Mouse (Mus musculus) urinary bladder, adult 18-20 months (tissue): Measurements from ENCODE around the gene Camkmt.

Experiments
- DNase-seq, 2 experiments: peaks; one replicate each; pipeline ENCODE4 v3.0.0; 2022; ENCODE audit warnings: low spot score in 2 of 2, mixed read lengths in 2 of 2

Camkmt gene

DNA sequence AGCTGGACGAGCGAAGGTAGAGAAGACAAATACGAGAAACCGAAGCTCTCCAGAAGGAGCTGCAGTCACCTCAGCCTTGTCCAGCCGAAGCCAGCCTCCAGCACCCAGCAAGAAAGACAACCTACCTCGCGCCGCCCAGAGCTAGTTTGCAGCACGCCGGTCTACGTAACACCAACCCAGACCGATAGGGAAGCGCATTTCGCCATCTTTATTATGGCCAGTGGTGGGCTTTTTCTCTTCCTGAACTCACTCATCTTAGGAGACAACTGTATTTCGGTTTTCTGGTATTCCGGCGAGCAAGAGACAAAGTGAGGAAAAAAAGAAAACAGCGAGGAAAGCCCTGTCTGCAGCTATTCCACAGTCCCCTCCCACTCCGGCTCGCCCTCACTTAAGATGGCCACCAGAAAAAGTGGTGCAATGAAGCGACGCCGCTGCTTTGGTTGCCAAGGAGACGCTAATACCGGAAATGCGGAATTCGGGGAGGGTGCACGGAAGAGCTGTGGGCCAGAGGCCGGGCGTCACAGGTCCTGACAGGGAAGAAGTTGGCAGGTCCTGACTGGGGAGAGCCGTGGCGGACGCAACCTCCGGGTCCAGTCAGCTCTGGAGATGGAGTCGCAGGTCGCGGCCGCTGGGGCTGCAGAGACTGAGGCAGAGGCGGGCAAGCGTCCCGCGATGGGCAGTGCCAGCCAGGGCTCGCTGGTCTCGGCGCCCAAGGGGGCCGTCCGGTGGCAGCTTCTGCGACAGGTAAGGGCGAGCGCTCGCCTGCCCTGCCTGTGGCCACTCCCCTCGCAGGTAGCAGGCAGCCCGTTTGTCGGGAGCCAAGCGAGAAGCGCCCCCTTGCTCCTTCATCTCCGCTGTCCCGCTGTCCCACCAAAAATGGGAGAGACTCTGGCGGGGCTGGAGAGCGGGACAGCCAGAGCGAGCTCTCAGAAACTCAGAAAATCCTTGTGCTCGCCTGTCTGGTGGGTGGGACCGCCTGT, at the start of gene Camkmt, which contains the start of gene Prepl:
TSS of gene Camkmt (plus strand) at position 433 of the 980 bp plus-strand sequence.
TSS of gene Prepl (minus strand) at position 122 of the 980 bp plus-strand sequence.
- DNase-seq, result peak; percentile 95 to 96

DNA sequence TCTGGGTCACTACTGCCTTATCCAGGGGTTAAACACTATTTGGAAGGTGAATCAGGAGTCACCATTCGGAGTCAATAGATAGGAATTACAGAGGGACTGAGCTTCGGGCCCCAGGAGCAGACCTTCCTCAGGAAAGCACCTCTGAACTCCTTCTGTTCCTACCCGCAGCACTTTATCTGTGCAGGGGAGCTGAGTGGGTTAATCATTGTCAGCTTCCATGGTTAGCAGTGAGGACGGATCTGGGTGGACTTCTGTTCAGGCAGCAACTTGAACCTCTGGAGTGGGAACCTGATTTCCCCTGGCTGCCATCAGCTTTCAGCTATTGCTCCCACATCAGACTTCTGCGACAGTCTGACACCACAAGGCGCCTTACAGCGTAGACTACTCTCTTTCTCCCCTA, 49.4 kb upstream of the Camkmt start:
- DNase-seq, result no peak

GRCm38 (mm10) chr17:85042419-85042818, 47.9 kb upstream of the Camkmt start:
- DNase-seq, result no peak

- no peak for DNase-seq
Measured at GRCm38 (mm10) chr17:85043404-85043816, 46.9 kb upstream of the Camkmt start.

DNA sequence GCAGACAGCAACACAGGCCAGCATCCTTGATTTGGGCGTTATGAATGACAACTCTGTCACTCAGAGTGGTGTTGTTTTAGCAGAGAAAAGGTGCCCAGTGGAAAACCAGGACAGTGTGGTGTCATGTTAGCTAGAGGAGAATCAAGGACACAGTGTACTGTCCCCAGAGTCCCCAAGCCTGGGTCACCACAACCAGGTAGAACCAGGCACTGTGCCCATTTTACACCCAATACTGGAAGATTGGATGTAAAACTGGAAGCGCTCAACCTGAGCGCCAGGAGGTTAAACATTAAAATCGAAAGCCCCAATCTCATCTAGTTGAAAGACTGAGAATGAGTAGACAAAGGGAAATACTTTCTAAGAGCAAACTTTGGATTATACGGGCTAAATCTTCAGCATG, 45.9 kb upstream of the Camkmt start:
- no peak for DNase-seq

- no peak for DNase-seq
Measured at GRCm38 (mm10) chr17:85045160-85045559, 45.2 kb upstream of the Camkmt start.

- no peak for DNase-seq
Measured at GRCm38 (mm10) chr17:85048379-85048778, 42.0 kb upstream of the Camkmt start.

DNA sequence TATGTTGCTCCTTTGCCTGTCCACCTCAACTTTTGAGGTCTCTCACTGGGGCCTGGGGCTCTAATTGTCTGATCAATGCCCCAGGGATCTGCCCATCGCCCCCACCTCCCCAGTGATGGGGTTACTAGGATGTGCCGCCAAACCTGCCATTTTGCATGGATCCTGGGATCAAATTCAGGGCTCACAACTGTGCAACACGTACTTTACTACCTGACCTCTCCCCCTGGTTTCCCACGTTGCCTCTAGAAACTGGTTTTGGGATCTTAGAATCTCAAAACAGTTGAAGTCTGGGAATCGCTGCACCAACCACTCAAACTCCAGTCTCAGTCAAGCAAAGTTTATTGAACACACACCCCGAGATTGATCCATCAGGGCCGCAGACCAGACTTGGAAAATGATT, 32.1 kb upstream of the Camkmt start:
- DNase-seq, result no peak

GRCm38 (mm10) chr17:85059136-85059535, 31.2 kb upstream of the Camkmt start:
- DNase-seq, result no peak

DNA sequence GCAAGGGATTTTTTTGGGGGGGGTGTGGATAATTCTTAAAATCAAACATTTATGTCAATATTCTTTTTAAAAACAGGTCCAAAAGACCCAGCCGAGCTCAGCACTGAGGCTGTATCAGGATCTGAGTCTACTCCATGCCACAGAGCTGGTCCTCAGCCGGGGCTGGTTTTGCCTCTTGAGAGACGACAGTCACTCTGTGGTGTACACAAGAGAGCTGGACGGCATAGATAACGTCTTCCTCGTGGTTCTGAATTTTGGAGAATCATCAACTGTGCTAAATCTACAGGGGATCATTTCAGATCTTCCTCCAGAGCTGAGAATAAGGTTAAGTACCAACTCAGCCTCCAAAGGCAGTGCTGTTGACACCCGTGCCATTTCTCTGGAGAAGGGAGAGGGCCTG, 26.8 kb upstream of the Camkmt start:
- DNase-seq, result no peak

GRCm38 (mm10) chr17:85067331-85067730, 23.0 kb upstream of the Camkmt start:
- no peak for DNase-seq

GRCm38 (mm10) chr17:85070658-85071057, 19.7 kb upstream of the Camkmt start:
- no peak for DNase-seq

GRCm38 (mm10) chr17:85071088-85071775, 19.1 kb upstream of the Camkmt start:
- no peak for DNase-seq

DNA sequence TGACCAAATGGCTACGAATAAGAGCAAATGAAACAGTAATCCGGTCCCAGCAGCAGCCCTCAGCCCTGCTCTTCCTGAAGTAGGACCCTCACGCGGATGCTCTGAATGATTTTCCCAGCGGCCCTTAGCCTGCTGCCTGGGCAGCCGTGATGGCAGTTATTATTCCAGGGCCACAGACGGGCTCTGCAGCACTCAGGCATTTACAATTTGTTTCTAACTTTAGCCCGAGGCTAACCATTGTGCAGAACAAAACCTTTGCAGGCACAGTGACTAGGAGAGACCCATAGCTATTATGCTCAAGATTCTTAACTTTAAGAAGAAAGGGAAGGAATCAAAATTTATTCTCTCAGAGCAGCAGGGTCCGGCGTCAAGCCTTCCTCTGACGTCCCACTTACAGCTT, 18.0 kb upstream of the Camkmt start:
- DNase-seq, result no peak

GRCm38 (mm10) chr17:85073214-85073613, 17.1 kb upstream of the Camkmt start:
- no peak for DNase-seq

- no peak for DNase-seq
Measured at GRCm38 (mm10) chr17:85074083-85074482, 16.3 kb upstream of the Camkmt start.

GRCm38 (mm10) chr17:85079276-85079675, 11.1 kb upstream of the Camkmt start:
- no peak for DNase-seq

DNA sequence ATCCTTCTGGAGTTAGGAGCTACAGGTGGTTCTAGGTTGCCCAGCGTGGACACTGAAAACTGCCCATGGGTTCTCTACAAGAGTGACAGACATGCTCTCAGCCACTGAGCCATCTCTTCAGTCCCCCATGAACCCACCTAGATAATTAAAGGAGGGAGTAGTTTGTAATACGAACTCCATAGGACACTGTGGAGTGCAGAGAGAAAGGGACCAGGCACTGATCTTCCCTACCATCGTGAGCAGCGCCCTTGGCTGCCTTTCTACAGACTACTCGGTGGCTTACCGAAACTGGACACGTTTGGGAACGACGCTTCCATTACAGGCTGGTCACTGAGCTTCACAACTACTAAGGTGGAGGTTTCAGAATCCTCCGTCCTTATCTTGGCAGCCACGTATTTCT, 9.6 kb upstream of the Camkmt start:
- DNase-seq, result no peak

GRCm38 (mm10) chr17:85085335-85085734, 5.0 kb upstream of the Camkmt start:
- DNase-seq, result no peak

GRCm38 (mm10) chr17:85086501-85086900, 3.9 kb upstream of the Camkmt start:
- DNase-seq, result no peak

DNA sequence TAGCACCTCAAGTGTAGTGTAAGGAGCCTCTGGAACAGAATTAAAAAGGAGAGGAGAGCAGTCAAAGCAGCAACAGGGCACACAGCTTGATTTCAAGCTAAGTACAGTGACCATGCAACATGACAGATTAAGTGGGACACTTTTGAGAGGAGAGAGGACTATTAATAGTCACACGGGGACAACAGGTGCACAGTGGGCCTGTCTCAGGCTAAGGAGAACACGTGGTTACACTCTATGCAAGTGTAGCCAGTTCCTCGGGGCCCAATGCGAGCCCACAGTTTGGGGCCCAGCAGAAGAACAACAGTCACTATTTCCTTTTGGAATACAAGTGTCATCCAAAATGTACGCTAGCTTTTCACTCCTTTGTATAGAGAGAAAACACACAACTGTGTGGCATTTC, 2.8 kb upstream of the Camkmt start:
- DNase-seq, result no peak

DNA sequence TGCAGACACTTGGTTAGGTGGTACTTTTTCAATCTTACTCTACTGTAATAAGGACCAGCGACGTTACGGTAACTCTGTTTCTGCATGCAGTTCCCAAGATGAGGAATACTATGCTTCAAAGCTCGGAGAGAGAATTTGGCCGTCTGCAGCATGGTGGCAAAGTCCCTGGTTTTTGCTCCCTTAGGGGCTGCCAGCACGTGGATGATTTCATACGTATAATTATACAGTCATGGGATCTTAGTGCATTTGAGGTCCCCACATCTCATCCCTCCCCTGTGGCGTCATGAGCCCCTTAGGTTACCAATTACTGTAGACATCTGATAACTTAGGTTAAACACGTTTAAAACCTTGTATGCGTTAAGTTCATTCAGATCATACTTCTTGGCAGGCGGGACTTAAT, 2.0 kb upstream of the Camkmt start:
- DNase-seq, result no peak

DNA sequence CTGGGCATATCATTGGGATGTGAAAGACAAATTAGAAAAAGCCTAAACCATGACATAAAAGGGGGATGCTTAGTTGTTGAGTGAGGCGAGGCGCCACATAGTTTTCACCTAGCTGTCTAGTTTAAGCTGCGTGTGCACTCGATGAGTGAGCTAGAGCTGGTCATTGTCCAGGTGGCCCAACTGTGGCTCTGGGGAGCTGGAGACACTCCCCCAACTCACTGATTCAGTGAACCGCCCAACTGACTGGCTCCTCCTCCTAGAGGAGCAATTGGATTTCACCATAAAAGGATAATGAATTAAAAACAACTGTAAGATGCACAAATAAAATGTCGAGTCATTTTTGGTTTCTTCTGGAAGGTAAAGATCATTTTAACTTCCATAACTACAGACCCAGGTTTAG, 1.3 kb upstream of the Camkmt start:
- DNase-seq, result no peak
